Mouse (Mus musculus) ovary, postnatal 36 days (tissue): ENCODE data around the gene Iars.
A peak's percentile ranks its signal among the peaks of the same experiment; 100 is the strongest.

Source experiments
- DNase-seq: peaks from one replicate; pipeline ENCODE4 v3.0.0; 2022; ENCODE audit warnings: low spot score, mixed read lengths

The Iars gene

DNA sequence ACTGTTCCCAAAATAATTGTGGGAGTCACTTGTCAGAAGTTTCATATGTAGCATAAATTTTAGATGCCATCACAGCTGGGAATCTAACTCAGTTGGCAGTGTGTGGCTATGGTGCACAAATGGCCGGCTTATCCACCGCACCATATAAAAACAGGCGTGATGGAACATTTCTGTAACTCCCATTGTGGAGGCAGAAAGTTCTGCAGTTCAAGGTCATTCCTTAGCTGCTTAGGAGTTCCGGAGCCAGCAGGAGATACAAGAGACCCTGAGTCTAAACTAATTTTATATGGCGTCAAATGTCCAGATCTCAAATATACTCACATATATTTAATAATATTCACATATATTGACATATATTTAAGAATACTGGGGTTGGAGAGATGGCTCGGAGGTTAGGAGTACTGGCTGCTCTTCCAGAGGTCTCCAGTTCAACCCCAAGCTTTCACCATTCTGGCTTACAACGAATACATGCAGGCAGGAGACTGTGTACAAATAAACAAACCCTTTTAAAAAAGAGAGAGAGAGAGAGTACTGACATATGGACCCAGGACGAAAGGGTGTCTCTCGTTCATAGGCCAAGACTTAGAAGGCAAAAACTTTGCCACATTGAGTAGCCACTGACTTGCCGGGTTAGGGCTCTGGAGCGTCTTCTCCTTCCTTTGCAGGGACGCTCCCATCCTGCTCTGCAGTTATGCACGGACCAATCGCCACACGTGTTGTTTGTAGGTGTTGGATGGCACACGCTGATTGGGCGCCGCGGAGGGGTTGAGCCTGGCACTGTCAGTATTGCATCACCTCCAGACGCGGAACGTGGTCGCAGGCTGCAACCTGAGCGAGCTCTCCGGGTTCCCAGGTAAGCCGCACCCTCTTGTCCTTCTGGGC is at the start of gene Iars:
Gene Iars (plus strand): TSS at position 750 of the 882 bp plus-strand sequence.
- DNase-seq = peak; percentile 97

DNA sequence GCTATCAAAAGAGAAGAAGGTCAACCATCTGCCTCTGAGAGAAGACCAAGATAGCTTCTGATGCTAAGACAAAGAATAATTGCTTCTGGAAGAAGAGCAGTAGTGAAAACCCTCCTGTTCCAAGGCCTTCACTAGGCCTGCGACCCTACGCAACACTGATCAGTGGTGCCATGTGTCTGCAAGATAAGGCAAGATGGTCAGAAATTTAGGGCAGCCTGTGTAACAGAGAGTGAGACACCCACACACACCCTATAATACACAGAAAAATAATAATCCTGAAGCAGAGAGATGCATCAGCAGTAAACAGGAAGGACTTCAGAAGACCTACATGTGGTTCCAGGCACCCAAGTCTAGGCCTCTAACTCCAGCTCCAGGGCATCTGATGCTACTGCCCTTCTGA is 41.9 kb upstream of the Iars start:
- DNase-seq = no peak

DNA sequence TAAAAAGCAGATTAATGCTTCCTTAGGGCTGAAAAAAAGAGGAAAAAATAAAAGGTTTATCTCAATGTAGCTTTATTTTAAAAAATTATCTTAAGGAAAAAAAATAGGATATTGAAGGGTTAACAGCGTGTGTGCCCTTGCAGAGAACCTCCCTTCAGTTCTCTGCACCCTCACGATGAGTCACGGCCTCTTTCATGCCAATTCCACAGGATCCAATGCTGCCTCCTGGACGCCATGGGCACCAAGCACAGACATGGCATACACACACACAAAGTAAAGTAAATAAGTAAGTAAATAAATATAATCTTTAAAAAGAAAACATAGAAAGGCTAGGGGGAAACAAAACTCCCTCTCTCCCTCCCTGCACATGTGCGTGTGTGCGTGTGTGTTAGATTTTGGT is 39.2 kb upstream of the Iars start:
- no peak for DNase-seq

DNA sequence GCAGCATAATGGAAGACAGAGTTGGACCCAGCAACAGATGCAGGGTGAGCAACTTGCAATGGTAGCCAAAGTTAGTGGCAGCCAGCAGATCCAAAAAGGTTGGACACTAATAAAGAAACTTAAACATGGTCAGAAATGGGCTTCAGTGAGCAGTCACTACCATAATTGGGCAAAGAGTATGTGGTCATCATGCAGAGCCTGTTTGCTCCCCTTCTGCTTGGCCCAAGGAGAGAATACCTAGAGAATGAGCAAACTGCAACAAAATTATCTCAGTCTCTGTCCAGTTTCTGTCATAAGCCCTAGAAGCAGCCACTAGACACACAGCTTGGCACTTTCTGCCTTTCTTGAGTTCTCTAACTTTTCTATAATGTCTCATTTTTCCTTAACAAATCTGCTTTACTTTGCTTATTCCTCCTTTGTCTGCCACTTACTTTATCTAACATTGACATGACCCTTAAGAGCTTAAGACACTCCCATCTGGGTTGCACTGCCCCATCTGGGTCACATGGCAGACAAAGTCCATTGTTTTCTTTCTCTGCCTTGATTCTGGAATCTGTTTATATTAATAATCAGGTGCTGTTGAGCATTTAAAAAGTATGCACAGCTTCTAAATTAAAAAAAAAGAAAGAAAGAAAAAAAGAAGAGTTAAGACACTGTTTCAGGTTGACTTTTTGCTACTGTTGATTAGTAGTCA is 38.1 kb upstream of the Iars start:
- no peak for DNase-seq

DNA sequence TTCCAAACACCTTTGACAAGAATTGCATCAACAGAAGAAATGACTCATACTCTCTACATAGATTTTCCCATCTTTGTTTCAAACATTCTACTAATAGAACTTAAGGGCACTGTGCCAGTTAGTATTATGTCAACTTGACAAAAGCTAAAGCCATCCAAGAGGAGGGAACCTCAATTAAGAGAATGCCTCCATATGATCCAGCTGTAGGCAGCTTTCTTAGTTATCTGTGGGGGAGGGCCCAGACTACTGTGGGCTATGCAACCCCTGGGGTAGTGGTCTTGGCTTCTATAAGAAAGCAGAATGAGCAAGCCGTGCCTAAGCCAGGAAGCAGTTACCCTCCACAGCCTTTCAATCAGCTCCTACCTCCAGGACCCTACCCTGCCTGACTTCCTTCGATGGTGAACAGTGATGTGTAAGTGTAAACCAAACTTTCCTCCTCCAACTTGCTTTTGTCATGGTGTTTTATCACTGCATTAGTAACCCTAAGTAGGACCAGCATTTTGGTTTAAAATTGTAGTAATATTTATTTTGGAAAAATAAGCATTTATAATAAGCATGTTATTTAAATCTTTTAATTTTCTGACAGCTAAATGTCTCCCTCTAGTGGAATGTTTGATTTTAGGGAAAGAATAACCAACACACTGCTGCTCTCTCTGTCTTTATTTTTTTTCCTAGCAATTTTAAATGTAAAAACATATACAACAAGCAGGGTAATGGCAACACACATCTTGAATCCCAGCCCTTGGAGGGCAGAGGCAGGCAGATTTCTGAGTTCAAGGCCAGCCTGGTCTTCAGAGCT is 37.0 kb upstream of the Iars start:
- no peak for DNase-seq

DNA sequence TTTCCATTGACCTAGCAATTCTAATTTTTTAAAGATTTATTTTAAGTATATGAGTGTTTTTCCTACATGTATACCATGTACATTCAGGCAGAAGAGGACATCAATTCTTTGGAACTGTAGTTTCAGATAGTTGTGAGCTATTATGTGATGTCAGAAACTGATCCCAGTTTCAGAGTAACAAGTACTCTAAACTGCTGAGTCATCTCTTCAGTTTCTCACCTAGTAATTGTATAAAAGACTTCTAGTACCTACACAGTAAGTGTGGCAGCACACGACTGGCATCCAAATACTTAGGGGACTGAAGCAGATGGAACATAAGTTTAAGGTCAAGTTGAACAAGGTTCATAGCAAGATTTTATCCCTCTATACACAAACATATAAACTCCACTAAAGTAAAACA is 35.9 kb upstream of the Iars start:
- DNase-seq = no peak

DNA sequence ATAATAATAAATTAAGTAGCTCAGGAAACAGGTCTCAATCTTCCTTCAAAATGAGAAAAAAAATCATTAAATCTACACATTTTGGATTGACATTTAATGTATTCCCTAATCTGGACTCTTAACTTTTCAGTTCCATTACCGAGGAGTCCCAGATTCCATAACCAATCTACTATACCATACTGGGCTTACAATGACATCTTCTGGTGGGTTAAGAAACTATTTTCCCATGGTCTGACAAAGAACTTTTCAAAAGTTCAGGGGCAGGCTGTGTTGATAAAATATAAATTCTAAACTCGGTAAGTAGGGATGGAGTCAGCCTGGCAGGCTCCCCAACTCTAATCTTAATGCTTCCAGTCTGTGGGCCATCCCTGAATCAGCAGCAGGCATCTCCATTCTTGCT is 30.8 kb upstream of the Iars start:
- no peak for DNase-seq

DNA sequence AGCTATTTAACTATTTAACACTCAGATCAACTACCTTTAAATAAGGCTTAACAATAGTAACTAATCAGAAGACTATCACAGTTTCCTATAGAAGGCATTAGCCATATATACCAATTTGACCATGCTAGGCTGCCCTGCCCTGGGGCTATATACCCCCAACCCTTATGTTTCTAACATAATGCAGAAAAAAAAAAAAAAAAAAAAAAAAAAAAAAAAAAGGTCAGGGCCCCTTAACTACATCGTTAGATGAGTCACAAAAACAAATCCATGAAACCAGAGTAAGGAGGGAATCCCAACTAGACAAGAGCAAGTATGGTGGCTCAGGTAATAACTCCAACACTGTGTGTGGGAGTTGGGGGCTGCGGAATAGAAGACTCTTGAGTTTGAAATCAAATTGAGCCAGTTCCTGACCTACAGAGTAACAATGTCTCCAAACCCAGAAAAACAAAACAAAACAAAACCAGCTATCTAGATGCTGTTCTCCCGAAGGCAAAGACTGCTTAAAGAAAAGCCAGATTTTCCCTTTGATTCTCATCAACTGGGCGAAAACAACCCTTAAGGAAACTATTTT is 30.0 kb upstream of the Iars start:
- no peak for DNase-seq

DNA sequence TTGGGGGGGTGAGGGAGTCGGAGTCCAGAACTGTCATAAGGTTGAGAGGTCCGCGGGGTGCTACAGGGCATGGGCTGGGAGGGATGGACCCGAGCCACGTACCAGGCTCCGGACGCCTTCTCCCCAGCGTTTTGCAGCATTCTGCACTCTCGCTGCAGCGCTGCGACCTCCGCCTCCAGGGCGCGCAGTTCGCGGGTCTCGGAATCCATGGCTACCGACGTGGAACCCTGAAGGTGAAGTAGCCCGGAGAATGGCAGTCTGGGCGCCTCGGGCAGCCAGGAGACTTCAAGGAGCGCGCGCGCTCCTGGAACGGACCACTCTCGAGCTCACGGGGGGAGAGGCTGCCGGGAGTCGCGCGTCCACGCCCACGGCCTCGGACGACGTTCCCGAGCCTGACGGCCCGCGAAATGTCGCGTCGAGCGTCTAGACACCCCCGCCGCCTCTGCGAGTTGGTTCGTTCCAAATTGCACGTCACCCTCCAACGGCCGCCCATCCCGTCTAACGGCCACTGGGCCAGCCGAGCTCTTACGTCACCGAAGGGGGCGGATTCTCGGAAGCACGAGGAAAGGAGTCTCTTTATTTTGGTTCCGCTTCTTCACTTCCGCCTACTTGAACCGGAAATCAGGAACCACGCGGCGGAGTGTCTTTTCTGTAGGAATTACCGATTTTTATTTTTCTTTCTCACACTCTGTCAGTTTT is 29.3 kb upstream of the Iars start, which contains the start of the genes Cenpp and Nol8:
Gene Cenpp (minus strand): TSS at position 305 of the 699 bp plus-strand sequence.
Gene Nol8 (plus strand): TSS at position 598 of the 699 bp plus-strand sequence.
- peak; percentile 99 for DNase-seq

DNA sequence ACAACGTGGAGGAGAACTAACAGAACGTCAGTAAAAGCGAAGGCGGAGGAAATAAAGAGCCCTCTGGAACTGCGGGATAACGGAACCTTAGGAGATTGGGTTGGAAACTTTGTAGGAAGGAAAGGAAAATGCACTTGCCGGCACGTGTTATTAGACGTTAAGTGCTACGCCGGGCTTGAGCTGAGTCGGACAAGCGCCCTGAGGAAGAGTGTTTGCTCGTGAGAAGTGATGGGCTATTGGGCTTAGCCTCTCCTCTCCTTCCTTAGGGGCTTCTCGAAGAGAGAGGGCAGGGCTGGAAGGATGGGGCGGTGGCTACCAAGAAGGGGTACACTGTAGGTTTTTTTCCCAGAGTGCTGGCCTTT is 28.7 kb upstream of the Iars start:
- peak; percentile 46 for DNase-seq

DNA sequence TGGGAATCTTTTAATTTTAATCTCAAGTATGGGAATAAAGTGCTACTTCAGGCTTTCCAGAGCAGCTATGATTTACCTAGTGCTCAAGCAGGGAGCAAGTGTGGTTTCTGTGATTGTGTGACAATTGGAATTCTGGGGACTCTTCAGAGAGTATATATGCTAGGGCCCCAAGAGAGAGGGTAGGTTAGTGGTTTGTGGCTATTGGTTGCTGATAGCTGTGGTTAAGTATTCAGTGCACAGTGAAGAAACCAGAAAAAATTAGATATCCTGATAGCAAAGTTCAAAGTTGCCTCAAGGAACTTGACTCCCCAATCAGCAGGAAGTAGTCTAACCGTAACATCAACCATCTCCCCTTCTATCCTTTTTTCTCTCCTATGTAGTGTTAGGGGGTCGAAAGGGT is 4.1 kb upstream of the Iars start:
- no peak for DNase-seq

DNA sequence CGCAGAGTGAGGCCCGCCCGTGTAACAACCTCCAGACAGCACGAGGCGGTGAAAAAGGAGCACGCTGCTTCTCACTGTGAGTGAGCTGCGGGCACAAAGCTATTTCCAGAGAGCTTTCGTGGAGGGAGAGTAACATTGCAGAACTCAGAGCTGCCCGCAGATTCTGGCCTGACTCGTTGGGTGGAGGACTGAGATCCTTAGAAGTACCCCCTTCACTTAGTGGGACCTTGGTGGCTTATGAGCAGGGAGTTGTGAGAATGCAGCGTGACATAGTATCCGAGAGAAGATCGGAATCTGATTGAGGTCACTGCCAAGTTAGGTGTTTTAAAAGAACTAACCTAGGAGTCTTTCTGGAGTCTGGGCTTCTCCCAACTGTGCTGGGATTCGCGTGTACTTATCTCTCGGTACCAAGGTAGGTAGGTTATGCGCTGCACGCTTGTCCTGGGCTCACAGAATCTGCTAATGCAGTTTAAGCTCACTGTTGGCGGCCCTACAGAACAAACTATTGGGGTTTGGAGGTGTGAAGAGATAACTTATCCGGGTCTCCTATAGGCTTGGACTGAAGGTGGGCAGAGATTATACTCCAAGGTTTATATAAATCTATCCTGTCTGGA is 440 bp downstream of the Iars start:
- DNase-seq = no peak

DNA sequence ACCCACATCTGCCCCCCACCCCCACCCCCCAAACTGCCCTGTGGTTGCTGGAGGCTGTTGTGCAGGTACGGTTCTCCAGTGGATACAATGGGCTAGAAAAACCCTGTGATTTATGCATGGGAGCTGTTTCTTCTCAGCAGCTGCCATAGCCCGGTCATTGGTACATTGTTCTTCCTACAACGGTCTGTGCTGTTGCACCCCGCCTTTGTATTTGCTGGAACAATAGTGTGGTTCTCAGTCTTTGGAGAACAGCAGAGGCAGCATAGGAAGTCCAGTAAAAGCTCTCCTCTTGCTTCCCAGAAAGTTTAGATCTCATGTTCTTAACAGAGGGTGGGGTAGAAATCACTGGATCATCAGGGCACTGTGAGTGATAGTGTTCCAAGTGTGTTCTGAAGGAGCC is 2.4 kb downstream of the Iars start:
- DNase-seq = no peak

DNA sequence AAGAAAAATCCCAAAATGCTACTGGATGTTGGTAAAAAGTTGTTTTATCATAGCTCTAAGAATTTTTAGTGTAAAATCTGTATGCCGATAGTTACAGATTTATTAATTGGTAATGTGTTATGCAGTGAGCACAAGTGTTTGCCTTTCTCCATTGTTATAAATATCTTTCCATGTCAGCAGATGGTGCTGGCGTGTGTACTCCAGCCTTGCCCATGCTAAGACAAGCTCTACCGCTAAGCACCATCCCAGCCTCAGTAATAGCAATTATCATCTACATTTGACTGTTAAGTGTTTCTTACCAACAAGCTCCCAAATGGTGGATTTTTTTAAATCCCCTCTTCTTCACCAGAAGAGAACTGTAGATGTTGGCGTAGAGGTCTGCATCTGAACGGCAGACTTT is 9.2 kb downstream of the Iars start:
- DNase-seq = no peak

DNA sequence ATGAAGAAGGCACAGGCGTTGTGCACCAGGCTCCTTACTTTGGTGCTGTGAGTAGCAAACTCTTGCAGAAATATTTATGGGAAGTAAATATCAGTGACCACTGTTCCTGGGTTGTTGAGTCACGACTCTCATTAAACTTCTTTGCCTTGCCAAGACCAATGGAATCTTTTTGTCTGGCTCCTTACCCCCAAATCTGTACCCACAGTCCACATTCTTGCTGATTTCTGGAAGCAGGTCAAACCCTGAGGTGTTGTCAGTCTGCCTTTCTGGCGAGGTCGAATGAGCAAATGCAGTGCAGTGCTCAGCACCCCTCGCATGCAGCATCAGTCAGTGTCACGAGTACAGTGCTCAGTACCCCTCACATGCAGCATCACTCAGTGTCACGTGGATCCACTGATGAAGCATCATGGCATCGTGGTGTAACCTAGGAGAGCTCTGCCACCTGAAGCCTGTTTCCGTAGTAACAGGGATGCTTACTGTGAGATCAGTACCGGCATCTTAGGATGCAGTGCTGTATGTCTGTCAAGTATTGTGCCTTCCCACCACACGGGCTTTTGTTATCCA is 21.4 kb downstream of the Iars start:
- DNase-seq = no peak

DNA sequence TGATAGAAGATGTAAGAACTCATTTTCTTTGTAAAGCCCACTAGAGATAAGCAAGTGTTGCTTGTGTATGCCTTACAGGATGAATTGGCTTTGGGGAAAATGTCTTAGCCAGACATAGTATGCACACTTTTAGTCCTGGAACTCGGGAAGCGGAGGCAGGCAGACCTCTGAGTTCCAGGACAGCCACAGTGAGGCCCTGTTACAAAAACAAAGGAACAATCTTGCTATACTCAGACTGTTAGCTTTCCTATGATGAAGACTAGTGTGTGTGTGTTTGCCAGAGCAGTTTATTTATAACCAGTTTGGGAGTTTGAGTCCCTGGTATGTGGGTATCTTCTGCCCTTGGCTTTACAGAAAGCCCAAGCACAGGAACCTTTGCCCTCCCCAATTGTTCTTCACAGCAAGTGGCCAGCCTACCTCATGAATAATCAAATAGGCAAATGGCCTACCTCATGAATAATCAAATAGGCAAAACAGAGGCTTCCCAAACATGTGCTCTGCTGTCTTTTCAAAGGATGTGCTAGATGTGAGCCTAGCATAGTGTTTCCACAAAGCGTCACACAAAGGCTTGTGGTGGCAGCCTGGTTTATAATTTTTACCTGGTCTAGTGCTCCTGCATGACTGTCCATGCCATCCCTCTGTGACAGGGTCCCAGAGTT is 24.3 kb downstream of the Iars start:
- no peak for DNase-seq

DNA sequence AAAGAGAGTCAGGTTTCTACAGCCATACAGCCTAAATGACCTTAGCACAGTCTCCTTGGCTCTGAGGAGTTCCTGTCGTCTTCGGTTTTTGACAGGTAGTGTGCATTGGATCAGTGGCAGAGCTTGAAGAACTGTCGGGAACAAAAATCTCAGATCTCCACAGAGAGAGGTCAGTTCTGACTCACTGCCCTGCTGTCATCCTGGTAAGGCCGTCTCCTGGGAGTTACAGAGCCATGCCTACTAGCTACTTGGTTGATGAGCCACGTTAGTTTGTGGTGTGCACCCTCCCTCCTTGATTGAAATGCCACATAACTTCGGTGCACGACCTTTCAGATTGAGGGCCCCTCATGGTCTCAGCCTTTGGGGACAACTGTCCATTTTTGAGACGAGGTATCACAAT is 26.4 kb downstream of the Iars start:
- DNase-seq = no peak

DNA sequence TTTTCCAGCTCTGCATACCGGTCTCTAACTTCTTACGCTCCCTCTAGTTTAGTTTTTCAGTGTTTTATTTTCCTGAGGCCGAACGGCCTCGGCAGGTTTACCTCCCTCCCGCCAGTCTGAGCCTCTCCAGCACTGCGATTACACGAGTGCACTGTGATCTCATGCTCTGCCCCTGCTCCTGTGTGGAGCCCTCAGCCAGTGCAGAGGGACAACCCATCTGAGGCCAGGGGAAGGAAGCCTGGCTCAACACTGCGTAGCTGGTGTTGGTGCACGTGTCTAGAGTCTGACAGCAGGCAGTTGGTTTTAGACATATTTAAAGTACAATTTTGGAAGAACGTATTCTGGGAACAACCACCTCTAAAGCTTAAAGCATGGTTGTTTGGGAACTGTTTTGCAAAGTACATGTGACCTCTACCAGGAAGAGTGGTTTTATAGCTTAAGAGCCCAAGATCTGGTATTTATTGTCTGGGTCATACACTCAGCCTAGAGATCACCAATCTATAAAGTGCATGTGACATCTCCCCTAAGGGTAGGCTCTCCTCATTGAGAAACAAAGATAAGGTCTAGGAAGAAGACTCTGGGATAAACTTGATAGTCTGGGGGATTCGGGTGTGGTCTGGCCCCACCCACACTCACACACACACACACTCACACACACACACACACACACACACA is 30.3 kb downstream of the Iars start:
- DNase-seq = no peak

DNA sequence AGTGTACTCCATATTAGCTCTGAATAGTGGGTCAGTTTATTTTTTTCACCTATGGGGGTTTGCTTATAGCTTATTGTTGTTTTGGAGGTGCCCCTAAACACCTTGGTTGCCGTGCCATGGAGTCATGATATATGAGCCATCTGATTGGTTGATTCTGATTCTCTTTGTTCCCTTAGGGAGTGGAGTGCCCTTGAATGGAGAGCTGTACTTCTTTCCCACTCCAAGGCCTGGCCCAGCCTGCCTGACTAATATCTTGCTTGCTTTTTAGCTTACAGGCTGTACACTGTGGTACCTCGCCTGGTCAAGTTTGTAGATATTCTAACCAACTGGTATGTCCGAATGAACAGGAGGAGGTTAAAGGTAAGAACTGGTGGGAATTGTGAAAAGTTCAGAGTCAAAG is 37.4 kb downstream of the Iars start:
- no peak for DNase-seq

DNA sequence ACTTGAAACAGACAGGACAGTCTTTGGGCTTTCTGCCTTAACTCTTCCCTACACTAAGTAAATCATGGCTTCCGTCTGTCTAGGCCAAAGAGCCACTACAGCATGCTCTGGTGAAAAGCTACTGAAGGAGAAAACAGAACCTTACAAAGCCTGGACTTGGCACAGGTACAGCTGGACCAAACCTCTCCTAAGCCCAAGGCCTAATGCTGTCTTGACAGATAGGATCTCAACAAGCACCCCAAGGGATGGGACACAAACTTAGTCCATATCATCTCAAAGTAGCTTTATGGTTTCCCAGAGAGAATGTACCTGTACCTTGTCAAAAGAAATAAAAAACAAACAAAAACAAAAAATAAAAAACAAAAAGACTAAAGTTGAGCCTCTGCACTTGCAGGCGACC is 54.5 kb downstream of the Iars start:
- DNase-seq = no peak
